Mouse (Mus musculus): Measurements from ENCODE around the gene Sema4b. TPM values are rescaled to one million over a fixed set of nuclear protein-coding genes. Genes with fewer than 3 reads are reported as not detected.

The Sema4b gene
- total and polyA plus RNA-seq, 3 experiments, result 10.9 to 17.3 TPM; not detected in 1

DNA sequence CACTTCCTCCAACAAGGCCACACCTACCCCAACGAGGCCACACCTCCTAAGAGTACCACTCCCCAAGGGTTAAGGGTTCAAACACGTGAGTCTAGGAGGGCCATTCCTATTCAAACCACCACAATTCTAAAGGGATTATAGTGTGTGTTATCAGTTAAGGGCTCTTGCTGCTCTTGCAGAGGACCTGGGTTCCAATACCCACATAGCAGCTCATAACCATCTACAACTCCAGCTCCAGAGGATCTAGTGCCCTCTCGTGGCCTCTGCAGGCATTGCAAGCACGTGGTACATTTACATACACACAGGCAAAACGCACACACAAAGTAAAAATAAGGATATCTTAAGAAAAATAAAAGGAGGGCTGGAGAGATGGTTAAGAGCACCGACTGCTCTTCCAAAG is 34.5 kb upstream of the Sema4b start:
- DNase-seq (ENCODE audit: low read depth, low spot score), result peak; percentile 87
- H3K9me3 ChIP-seq (replicated peaks; ENCODE audit: insufficient read depth, low read length), result no peaks in the 10 kb centered on the region
- peaks cover 0 to 3% of the 10 kb centered on the region in 2 experiments; a peak in 2 of 4 replicates for H3K36me3 ChIP-seq (ENCODE audit: control insufficient read depth in 1 of 2, insufficient read depth in 2 of 2, low read length in 2 of 2)
- no peak overlapping the region for H3K27ac ChIP-seq (ENCODE audit: control insufficient read depth, low read depth, low read length)
- H3K9ac ChIP-seq (ENCODE audit: control insufficient read depth, low read depth, low read length, poor library complexity, severe bottlenecking), result no peak overlapping the region
- no peaks in the 10 kb centered on the region for H3K27me3 ChIP-seq (ENCODE audit: control insufficient read depth in 1 of 2, insufficient read depth in 2 of 2, low read length in 2 of 2)
- H3K4me3 ChIP-seq (ENCODE audit: control insufficient read depth in 1 of 2, insufficient read depth in 1 of 2, low read depth in 2 of 2, low read length in 2 of 2), result no peak overlapping the region
- H3K79me2 ChIP-seq (ENCODE audit: control insufficient read depth, insufficient read depth, low read length, poor library complexity), result no peaks in the 10 kb centered on the region
- H3K4me1 ChIP-seq (ENCODE audit: control insufficient read depth in 1 of 2, insufficient read depth in 2 of 2, low read length in 2 of 2), result peaks cover 0 to 15% of the 10 kb centered on the region in 2 experiments; a peak in 3 of 4 replicates
- TF ChIP-seq GATA1 (IDR thresholded peaks at IDR 0.05; ENCODE audit: low read depth, low read length) (no peak), KAT2A (conservative IDR thresholded peaks at IDR 0.05; ENCODE audit: low read depth, low read length) (no peak), POLR2AphosphoS5 (IDR thresholded peaks at IDR 0.05; ENCODE audit: borderline replicate concordance, low read depth, low read length) (no peak), POLR2AphosphoS2 (IDR thresholded peaks at IDR 0.05; ENCODE audit: low read length) (no peak), RAD21 (IDR thresholded peaks at IDR 0.05; ENCODE audit: low read depth, low read length) (peak; percentile 65), BHLHE40 (IDR thresholded peaks at IDR 0.05; ENCODE audit: borderline replicate concordance, low read depth, low read length) (no peak), HCFC1 (IDR thresholded peaks at IDR 0.05; ENCODE audit: low read depth, low read length) (no peak), SIN3A (IDR thresholded peaks at IDR 0.05; ENCODE audit: low read length) (no peak), TAL1 (IDR thresholded peaks at IDR 0.05; ENCODE audit: low read length) (no peak), MAZ (IDR thresholded peaks at IDR 0.05; ENCODE audit: low read depth, low read length) (no peak), MYC (IDR thresholded peaks at IDR 0.05; ENCODE audit: low read depth, low read length) (peak; percentile 93), NRF1 (IDR thresholded peaks at IDR 0.05; ENCODE audit: insufficient read depth, low read depth, low read length, poor library complexity, severe bottlenecking) (no peak), MEF2A (IDR thresholded peaks at IDR 0.05; ENCODE audit: extremely low read depth, insufficient replicate concordance, low read depth, low read length, poor library complexity, severe bottlenecking) (no peak), MAX (IDR thresholded peaks at IDR 0.05; ENCODE audit: low read length) (peak; percentile 85), MXI1 (IDR thresholded peaks at IDR 0.05; ENCODE audit: low read depth, low read length) (0 out of 2 replicates have a peak, but pooled peaks have one; percentile 35), TCF12 (IDR thresholded peaks at IDR 0.05; ENCODE audit: low read depth, low read length) (no peak), SMC3 (IDR thresholded peaks at IDR 0.05; ENCODE audit: low read depth, low read length) (peak; percentile 72), GABPA (IDR thresholded peaks at IDR 0.05; ENCODE audit: low read depth, low read length) (no peak), TBP (IDR thresholded peaks at IDR 0.05; ENCODE audit: low read depth, low read length) (no peak), MAFK (IDR thresholded peaks at IDR 0.05; ENCODE audit: borderline replicate concordance, low read depth, low read length) (no peak), E2F4 (IDR thresholded peaks at IDR 0.05; ENCODE audit: borderline replicate concordance, low read depth, low read length) (no peak), ZNF384 (IDR thresholded peaks at IDR 0.05; ENCODE audit: low read depth, low read length) (no peak), ZMIZ1 (IDR thresholded peaks at IDR 0.05; ENCODE audit: low read depth, low read length) (no peak), MYB (IDR thresholded peaks at IDR 0.05; ENCODE audit: low read depth, low read length) (no peak), ZC3H11A (IDR thresholded peaks at IDR 0.05; ENCODE audit: low read depth, low read length) (peak; percentile 56), NELFE (IDR thresholded peaks at IDR 0.05; ENCODE audit: low read depth, low read length) (no peak), JUND (IDR thresholded peaks at IDR 0.05; ENCODE audit: low read depth, low read length) (no peak), POLR2A (IDR thresholded peaks at IDR 0.05; ENCODE audit: control insufficient read depth in 1 of 2, insufficient read depth in 1 of 2, low read depth in 1 of 2, low read length in 2 of 2, poor library complexity in 1 of 2) (no peak), CTCF (IDR thresholded peaks at IDR 0.05 in 2 of 3, conservative IDR thresholded peaks at IDR 0.05 in 1 of 3; ENCODE audit: control insufficient read depth in 1 of 3, insufficient read depth in 1 of 3, low read depth in 2 of 3, low read length in 3 of 3, poor library complexity in 1 of 3, severe bottlenecking in 1 of 3) (peak; percentile 79 to 84 (median 80)), USF1 (IDR thresholded peaks at IDR 0.05; ENCODE audit: low read depth, low read length) (peak; percentile 83), ELF1 (IDR thresholded peaks at IDR 0.05; ENCODE audit: low read depth, low read length) (no peak), RCOR1 (IDR thresholded peaks at IDR 0.05; ENCODE audit: low read depth, low read length) (no peak), USF2 (IDR thresholded peaks at IDR 0.05; ENCODE audit: borderline replicate concordance in 1 of 2, insufficient read depth in 1 of 2, low read depth in 1 of 2, low read length in 2 of 2) (no peak), UBTF (IDR thresholded peaks at IDR 0.05; ENCODE audit: borderline replicate concordance, insufficient read depth, low read depth, low read length) (no peak), ZKSCAN1 (IDR thresholded peaks at IDR 0.05; ENCODE audit: low read depth, low read length) (no peak), EP300 (IDR thresholded peaks at IDR 0.05; ENCODE audit: low read depth in 1 of 2, low read length in 2 of 2) (0 out of 4 replicates have a peak, but pooled peaks of 1 of the 2 experiments have one; percentile 4), CHD1 (IDR thresholded peaks at IDR 0.05; ENCODE audit: low read depth, low read length) (no peak), ETS1 (IDR thresholded peaks at IDR 0.05; ENCODE audit: low read depth, low read length) (no peak)

Data from MEL (cell line).